Mouse (Mus musculus) lung, embryonic 14.5 days (tissue): ENCODE results near the gene Zfyve9. TPM values are rescaled to one million over a fixed set of nuclear protein-coding genes. Genes with fewer than 3 reads are reported as not detected.

Source experiments
- ATAC-seq: fragments of 200-750 bp; cut with Nextera tagmentation; 2 replicates; pipeline ENCODE4 v1.8.0; 2017; ENCODE audit warnings: mild to moderate bottlenecking, moderate TSS enrichment, moderate library complexity; ENCODE audit not compliant: insufficient read depth
- DNase-seq: peaks from one replicate; pipeline ENCODE4 v3.0.0-alpha.2; 2015
- H3K27ac ChIP-seq: fragments of 300-500 bp; sonication (generic); 2 replicates; pipeline ENCODE4 v1.5.1; 2014; ENCODE audit warnings: low read depth, mild to moderate bottlenecking, moderate library complexity
- H3K27me3 ChIP-seq: fragments of 300-500 bp; sonication (generic); 2 replicates; pipeline ENCODE4 v1.6.1; 2014; ENCODE audit warnings: low read length, control low read depth; ENCODE audit not compliant: insufficient read depth
- H3K36me3 ChIP-seq: fragments of 300-500 bp; sonication (generic); 2 replicates; pipeline ENCODE4 v1.6.1; 2014; ENCODE audit warnings: control low read depth; ENCODE audit not compliant: insufficient read depth
- H3K4me1 ChIP-seq: fragments of 300-500 bp; sonication (generic); 2 replicates; pipeline ENCODE4 v1.6.1; 2014; ENCODE audit warnings: antibody characterized with exemption, control low read depth; ENCODE audit not compliant: insufficient read depth
- H3K4me2 ChIP-seq: fragments of 300-500 bp; sonication (generic); 2 replicates; pipeline ENCODE4 v1.6.1; 2014; ENCODE audit warnings: mild to moderate bottlenecking
- H3K4me3 ChIP-seq: fragments of 300-500 bp; sonication (generic); 2 replicates; pipeline ENCODE4 v1.5.1; 2014; ENCODE audit warnings: low read depth, low read length
- H3K9ac ChIP-seq: fragments of 300-500 bp; sonication (generic); 2 replicates; pipeline ENCODE4 v1.6.1; 2014
- H3K9me3 ChIP-seq: fragments of 300-500 bp; sonication (generic); 2 replicates; pipeline ENCODE4 v1.6.1; 2016; ENCODE audit warnings: low read depth, low read length, control low read depth
- CTCF ChIP-seq: IDR thresholded peaks from 2 replicates; pipeline ENCODE4 v1.5.1; 2016; ENCODE audit warnings: antibody characterized with exemption, low read depth
- WGBS: fragments of 180-500 bp; shearing (Covaris S2); extraction: QIAGEN DNeasy Blood & Tissue Kit; methylation state at CpG from one replicate; pipeline ENCODE4 v1.1.7; 2014; 5-methylcytosine and 5-hydroxymethylcytosine counted together
- polyA plus RNA-seq: library from polyadenylated mRNA; unstranded; fragments of >200 nt; fragmentation: Nextera tagmentation; extraction: Ambion mirVana; gene quantifications from 2 replicates; pipeline ENCODE4 v1.2.1, GENCODE M21; 2014

Zfyve9 gene
- polyA plus RNA-seq: 5.2 and 5.5 TPM in 2 replicates

DNA sequence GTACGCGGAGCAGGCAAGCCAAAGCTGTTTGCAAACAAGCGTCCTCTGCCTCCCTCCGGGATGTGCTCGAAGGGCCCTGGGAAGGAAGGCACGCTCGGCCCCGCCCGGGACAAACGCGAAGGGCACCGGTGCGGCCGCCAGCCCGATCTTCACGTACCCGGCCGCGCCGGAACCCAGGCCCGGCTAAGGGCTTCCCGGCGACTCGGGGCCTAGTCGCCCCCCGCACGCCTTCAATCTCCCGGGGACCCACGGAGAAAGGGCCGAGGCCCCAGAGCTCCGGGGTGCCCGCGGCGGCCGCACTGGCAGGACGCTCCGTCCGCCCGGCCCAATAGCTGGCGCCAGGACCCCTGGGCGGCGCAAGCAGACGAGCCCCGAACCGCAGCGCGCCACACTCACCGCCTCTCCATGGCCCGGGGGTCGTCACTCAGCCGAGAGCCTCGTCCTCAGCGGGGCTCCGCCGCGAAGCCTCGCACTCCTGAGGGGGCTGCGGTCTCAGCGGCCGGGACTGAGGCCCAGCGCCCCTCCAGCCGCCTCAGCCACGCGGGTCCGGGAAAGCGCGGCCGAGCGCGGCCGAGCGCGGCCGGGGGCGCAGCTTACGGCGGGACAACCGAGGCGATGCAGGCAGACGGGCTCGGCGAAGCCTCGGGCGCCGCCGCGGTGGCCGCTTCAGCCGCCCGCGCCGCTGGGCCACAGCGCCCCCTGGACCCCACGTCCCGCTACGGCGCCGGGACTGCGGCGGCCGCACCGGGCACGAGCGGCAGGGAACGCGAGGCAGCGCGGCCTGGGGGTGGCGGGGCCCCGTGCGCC, at the start of gene Zfyve9:
TSS of gene Zfyve9 (minus strand) at position 742 of the 807 bp plus-strand sequence.
- Histone ChIP-seq H3K9ac (peak within 1 kb of the TSS; percentile 99), H3K9me3 (no peaks in the 10 kb centered on the region), H3K36me3 (no peaks in the 10 kb centered on the region), H3K4me3 (peak within 1 kb of the TSS; percentile 85), H3K27ac (peak within 1 kb of the TSS; percentile 99), H3K27me3 (no peaks in the 10 kb centered on the region), H3K4me1 (no peaks in the 10 kb centered on the region), H3K4me2 (peak within 1 kb of the TSS; percentile 75)
- ATAC-seq: peak; percentile 95
- peak; percentile 28; the same call in 1 of the 2 replicates for TF ChIP-seq CTCF
- DNase-seq: peak; percentile 91
- under 1% methylated on average over 110 of the region's 111 CpGs for WGBS

DNA sequence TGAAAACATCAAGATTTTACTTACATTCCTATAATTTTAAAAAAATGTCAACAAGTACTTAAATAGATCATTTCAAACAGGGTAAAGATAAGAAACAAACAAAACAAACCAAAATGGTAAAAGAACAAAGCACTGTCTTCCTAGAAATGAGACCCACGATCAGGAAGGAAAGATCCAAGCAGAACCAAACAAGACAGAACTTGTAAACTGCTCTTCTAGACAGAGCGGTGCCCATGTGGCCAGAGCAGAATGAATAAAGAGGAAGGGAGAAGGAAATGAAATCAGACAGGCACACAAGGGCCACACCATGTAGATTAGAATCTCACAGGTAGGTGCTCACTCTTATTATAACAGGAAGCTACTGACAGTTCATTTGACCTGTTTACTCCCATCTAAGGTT, 46.0 kb upstream of the Zfyve9 start:
- Histone ChIP-seq H3K9me3 (no peaks in the 10 kb centered on the region), H3K9ac (no peak overlapping the region), H3K27me3 (no peaks in the 10 kb centered on the region), H3K27ac (no peak overlapping the region), H3K4me1 (0 out of 2 replicates have a peak, but pooled peaks cover under 1% of the 10 kb centered on the region), H3K4me3 (no peak overlapping the region), H3K4me2 (no peak overlapping the region), H3K36me3 (peaks cover 79% of the 10 kb centered on the region)
- DNase-seq (no peak), ATAC-seq (no peak)
- WGBS: 84% methylated on average over 2 of the region's 2 CpGs
- TF ChIP-seq CTCF: no peak

DNA sequence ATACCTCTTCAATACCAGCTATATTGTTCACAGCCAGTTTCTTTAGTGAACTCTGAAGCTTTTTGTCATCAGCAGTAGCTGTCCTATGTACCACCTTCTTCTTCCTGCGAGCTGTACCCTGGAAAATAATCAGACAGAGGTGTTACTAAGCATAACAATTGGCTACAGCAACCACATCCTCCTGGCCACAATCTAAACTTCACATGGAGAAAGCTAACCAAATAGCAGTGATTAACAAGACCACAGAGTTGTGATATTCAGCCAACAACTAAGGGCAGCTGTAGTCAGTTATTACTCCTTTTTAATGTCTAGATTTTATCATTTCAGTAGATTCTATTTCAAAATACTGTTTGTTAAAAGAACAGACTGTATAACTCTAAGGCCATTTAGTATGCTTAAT, 45.5 kb upstream of the Zfyve9 start:
- Histone ChIP-seq H3K27ac (no peak overlapping the region), H3K9me3 (no peaks in the 10 kb centered on the region), H3K4me1 (no peaks in the 10 kb centered on the region), H3K27me3 (no peaks in the 10 kb centered on the region), H3K36me3 (peaks cover 84% of the 10 kb centered on the region), H3K9ac (no peak overlapping the region), H3K4me2 (no peak overlapping the region), H3K4me3 (no peak overlapping the region)
- no peak for TF ChIP-seq CTCF
- 81% methylated on average over 1 of the region's 1 CpGs for WGBS
- ATAC-seq (no peak), DNase-seq (no peak)

DNA sequence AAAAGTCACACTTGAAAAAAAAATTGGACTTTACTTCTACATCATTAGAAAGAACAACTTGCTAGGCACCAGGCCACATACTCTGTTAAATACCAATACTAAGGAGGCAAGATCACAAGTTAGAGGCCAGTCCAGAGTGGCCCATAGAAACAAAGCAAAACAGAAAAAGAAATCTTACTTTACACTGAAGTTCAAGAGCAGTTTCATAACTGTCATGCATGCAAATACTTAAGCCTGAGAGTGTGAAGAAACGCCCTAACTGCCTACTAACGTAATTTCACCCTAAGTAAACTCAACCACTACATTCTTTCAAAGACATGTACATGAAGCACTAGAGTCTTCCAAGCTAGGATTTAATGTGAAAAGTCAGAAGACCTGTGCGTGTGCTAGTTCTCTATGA, 45.1 kb upstream of the Zfyve9 start:
- Histone ChIP-seq H3K27ac (no peak overlapping the region), H3K27me3 (no peaks in the 10 kb centered on the region), H3K4me1 (no peaks in the 10 kb centered on the region), H3K9me3 (no peaks in the 10 kb centered on the region), H3K4me2 (no peak overlapping the region), H3K9ac (no peak overlapping the region), H3K36me3 (peaks cover 88% of the 10 kb centered on the region), H3K4me3 (no peak overlapping the region)
- TF ChIP-seq CTCF: no peak
- DNase-seq (no peak), ATAC-seq (no peak)
- 89% methylated on average over 3 of the region's 3 CpGs for WGBS

DNA sequence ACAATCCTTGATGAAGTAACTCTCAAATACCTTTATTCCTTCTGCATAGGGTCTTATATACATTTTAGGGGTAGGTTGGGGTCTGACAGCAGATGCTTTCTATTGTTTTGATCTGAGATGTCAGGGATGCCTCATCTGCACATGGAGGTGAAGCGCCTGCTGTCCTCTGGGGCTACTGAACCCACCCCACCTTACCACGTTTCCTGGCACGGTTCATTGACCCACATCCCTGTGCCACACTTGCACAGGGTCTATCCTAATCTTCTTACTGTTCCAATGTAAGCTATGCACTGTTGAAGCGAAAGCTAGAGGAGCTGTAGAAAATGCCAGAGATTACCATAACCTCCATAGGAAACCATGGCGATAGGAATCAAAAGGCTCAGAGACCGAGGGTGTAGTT, 31.0 kb upstream of the Zfyve9 start:
- Histone ChIP-seq H3K9me3 (no peaks in the 10 kb centered on the region), H3K4me1 (no peaks in the 10 kb centered on the region), H3K4me2 (no peak overlapping the region), H3K27ac (no peak overlapping the region), H3K36me3 (peaks cover 8% of the 10 kb centered on the region), H3K9ac (no peak overlapping the region), H3K27me3 (no peaks in the 10 kb centered on the region), H3K4me3 (no peak overlapping the region)
- TF ChIP-seq CTCF: no peak
- ATAC-seq (no peak; the same call in 1 of the 2 replicates), DNase-seq (no peak)
- WGBS: 66% methylated on average over 6 of the region's 6 CpGs

DNA sequence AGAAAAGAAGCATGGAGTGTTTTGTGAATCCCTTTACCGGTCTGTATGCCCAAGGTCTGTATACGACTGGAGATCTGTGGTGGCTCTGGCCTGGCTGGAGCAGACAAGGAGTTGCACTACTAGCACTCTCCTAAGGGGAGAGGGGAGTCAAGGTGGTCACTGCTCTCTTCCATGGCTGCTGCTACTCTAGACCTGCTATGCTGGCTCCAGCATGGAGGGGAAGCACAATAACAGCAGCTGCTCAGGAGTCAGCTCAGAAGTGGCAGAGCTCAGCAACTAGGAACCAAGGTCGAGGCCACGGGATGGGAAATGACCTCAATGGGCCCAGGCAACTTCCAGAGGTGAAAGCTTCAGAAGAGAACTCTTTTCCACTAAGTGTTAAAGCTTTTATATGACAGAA, 30.5 kb upstream of the Zfyve9 start:
- Histone ChIP-seq H3K9ac (no peak overlapping the region), H3K27me3 (no peaks in the 10 kb centered on the region), H3K27ac (no peak overlapping the region), H3K4me2 (no peak overlapping the region), H3K36me3 (peaks cover 8% of the 10 kb centered on the region), H3K9me3 (no peaks in the 10 kb centered on the region), H3K4me3 (no peak overlapping the region), H3K4me1 (no peaks in the 10 kb centered on the region)
- WGBS: 52% methylated on average over 4 of the region's 4 CpGs
- ATAC-seq (no peak), DNase-seq (no peak)
- TF ChIP-seq CTCF: no peak

DNA sequence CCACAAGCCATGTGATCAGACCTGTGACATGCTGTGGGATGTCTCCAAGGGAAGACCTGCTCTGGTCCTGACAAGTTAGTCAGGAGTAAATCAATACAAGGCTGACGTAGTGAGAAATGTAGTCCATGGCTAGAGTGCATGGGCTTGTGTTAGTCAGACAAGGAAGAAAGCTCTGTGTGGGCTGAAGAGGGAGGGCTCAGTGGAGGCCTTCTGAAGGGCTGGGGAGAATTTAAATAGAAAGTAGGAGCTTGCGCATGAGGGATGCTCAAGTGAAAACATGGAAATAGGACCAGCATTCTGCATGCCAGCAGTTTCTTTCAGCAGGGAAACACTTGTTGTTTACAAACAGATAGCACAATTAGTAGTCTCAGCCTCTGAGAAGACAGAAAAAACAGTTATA, 22.9 kb upstream of the Zfyve9 start:
- ATAC-seq: no peak
- DNase-seq: no peak
- TF ChIP-seq CTCF: no peak

More for the DNA sequence above, 22.9 kb upstream of the Zfyve9 start:
- Histone ChIP-seq H3K9ac (no peak overlapping the region), H3K27me3 (no peaks in the 10 kb centered on the region), H3K9me3 (no peaks in the 10 kb centered on the region), H3K4me3 (no peak overlapping the region), H3K4me2 (no peak overlapping the region), H3K4me1 (no peaks in the 10 kb centered on the region), H3K36me3 (no peaks in the 10 kb centered on the region), H3K27ac (no peak overlapping the region)
- WGBS: 74% methylated on average over 2 of the region's 2 CpGs
